Mouse (Mus musculus) MEL (cell line): ENCODE measurements at regions not wholly inside any gene's neighbourhood (a gene's known extent, or its start where the extent isn't known, plus 50 kb on each side); places are given as distances from the start of the nearest gene placed in this dataset.

Experiments
- CTCF ChIP-seq, 3 experiments: IDR thresholded peaks in 2 of 3; conservative IDR thresholded peaks in 1 of 3; 2 replicates each; pipeline ENCODE4 v1.5.1; 2011 to 2012; ENCODE audit warnings: low read length in 3 of 3, low read depth in 2 of 3, mild to moderate bottlenecking in 2 of 3, improper control_type of control experiment in 1 of 3, inconsistent platforms in 1 of 3, mixed read lengths in 1 of 3, moderate library complexity in 1 of 3; ENCODE audit not compliant: control insufficient read depth in 1 of 3, insufficient read depth in 1 of 3, poor library complexity in 1 of 3, severe bottlenecking in 1 of 3
- EP300 ChIP-seq, 2 experiments: IDR thresholded peaks; 2 replicates each; pipeline ENCODE4 v1.6.1; 2011; ENCODE audit warnings: improper control_type of control experiment in 2 of 2, low read length in 2 of 2, low read depth in 1 of 2, mild to moderate bottlenecking in 1 of 2
- ETS1 ChIP-seq: IDR thresholded peaks from 2 replicates; pipeline ENCODE4 v1.6.1; 2012; ENCODE audit warnings: low read depth, mild to moderate bottlenecking, inconsistent platforms, low read length, improper control_type of control experiment, moderate library complexity
- MXI1 ChIP-seq: IDR thresholded peaks from 2 replicates; pipeline ENCODE4 v1.6.1; 2011; ENCODE audit warnings: mild to moderate bottlenecking, low read depth, low read length, improper control_type of control experiment
- POLR2A ChIP-seq, 2 experiments: IDR thresholded peaks; 2 replicates each; pipeline ENCODE4 v1.6.1; 2011 to 2012; ENCODE audit warnings: low read length in 2 of 2, mild to moderate bottlenecking in 2 of 2, control low read depth in 1 of 2, improper control_type of control experiment in 1 of 2, low read depth in 1 of 2, moderate library complexity in 1 of 2; ENCODE audit not compliant: control insufficient read depth in 1 of 2, insufficient read depth in 1 of 2, poor library complexity in 1 of 2
- UBTF ChIP-seq: IDR thresholded peaks from 2 replicates; pipeline ENCODE4 v1.6.1; 2012; ENCODE audit warnings: low read depth, mild to moderate bottlenecking, inconsistent platforms, low read length, improper control_type of control experiment, moderate library complexity, borderline replicate concordance; ENCODE audit not compliant: insufficient read depth
- USF2 ChIP-seq, 2 experiments: IDR thresholded peaks; 2 replicates each; pipeline ENCODE4 v1.6.1; 2011 to 2012; ENCODE audit warnings: improper control_type of control experiment in 2 of 2, low read length in 2 of 2, borderline replicate concordance in 1 of 2, inconsistent platforms in 1 of 2, low read depth in 1 of 2, mild to moderate bottlenecking in 1 of 2; ENCODE audit not compliant: insufficient read depth in 1 of 2
- ZC3H11A ChIP-seq: IDR thresholded peaks from 2 replicates; pipeline ENCODE4 v1.6.1; 2012; ENCODE audit warnings: low read depth, mild to moderate bottlenecking, inconsistent platforms, low read length, improper control_type of control experiment

DNA sequence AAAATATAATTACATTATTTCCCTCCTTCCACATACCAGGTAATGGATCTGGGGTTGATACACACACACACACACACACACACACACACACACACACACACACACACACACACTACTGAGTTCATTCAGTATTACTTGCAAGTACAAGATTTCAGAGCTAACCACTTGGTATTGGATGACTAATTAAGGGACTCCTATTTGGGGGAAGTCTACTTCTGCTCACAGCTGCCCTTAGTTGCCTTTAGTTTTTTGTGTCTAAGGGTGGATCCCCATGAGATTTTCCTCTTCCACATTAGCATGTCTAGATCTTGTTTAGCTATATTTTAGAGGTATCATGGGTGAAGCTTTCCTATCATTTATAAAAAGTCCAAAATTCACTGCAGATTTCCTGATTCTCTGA lies 97.7 kb upstream of the Wls start:
- TF ChIP-seq ZC3H11A (no peak), POLR2A (IDR thresholded peaks at IDR 0.05; ENCODE audit: control insufficient read depth in 1 of 2, insufficient read depth in 1 of 2, low read depth in 1 of 2, low read length in 2 of 2, poor library complexity in 1 of 2) (no peak), UBTF (no peak), USF2 (IDR thresholded peaks at IDR 0.05; ENCODE audit: borderline replicate concordance in 1 of 2, insufficient read depth in 1 of 2, low read depth in 1 of 2, low read length in 2 of 2) (no peak), ETS1 (no peak), EP300 (IDR thresholded peaks at IDR 0.05; ENCODE audit: low read depth in 1 of 2, low read length in 2 of 2) (no peak), MXI1 (no peak), CTCF (IDR thresholded peaks at IDR 0.05 in 2 of 3, conservative IDR thresholded peaks at IDR 0.05 in 1 of 3; ENCODE audit: control insufficient read depth in 1 of 3, insufficient read depth in 1 of 3, low read depth in 2 of 3, low read length in 3 of 3, poor library complexity in 1 of 3, severe bottlenecking in 1 of 3) (no peak)
